Mouse (Mus musculus): Measurements from ENCODE around the gene Ralbp1.

DNA sequence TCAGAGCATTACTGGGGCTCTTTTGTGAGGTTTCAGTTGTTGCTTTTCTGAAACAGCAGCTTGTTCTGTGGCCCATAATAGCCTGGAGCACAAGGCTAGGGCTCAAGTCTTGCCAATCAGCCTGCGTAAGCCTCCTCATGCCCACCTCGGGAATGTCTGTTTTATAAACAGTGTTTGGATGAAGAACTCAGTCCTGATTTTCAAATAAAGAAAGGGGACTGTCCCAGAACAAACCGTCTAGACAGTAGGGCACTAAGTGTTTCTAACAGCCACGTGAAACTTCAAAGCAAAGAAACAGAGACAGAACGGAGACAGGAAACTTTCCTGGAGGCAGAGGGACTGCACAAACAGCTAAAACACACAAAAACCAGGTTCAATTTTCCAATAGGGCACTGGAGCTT lies 14.0 kb downstream of the Ralbp1 start:
- TF ChIP-seq CTCF (IDR thresholded peaks at IDR 0.05) (no peak), EP300 (IDR thresholded peaks at IDR 0.05) (no peak)
